Mouse (Mus musculus) bone marrow macrophage, adult 2 months (primary cell): ENCODE data around the gene Ppp1r15a.

Experiments
- CTCF ChIP-seq: IDR thresholded peaks from 2 replicates; pipeline ENCODE4 v1.5.1; 2012; ENCODE audit warnings: low read depth, mild to moderate bottlenecking, low read length, moderate library complexity
- POLR2A ChIP-seq: IDR thresholded peaks from 2 replicates; pipeline ENCODE4 v1.6.1; 2012; ENCODE audit warnings: mild to moderate bottlenecking, low read depth, low read length, borderline replicate concordance

GRCm38 (mm10) chr7:45537602-45538001, 11.5 kb upstream of the Ppp1r15a start:
- TF ChIP-seq CTCF = no peak
- no peak for TF ChIP-seq POLR2A
